Mouse (Mus musculus) liver, embryonic 14.5 days (tissue): ENCODE data around the gene Cux1. TPM values are rescaled to one million over a fixed set of nuclear protein-coding genes. Genes with fewer than 3 reads are reported as not detected.

Source experiments
- ATAC-seq: fragments of 200-750 bp; cut with Nextera tagmentation; 2 replicates; pipeline ENCODE4 v1.8.0; 2017; ENCODE audit warnings: moderate number of reproducible peaks, mild to moderate bottlenecking, moderate library complexity; ENCODE audit not compliant: insufficient read depth
- DNase-seq, 3 experiments: peaks; one replicate each; pipeline ENCODE4 v3.0.0-alpha.2; 2012 to 2013; ENCODE audit warnings: low read depth in 3 of 3, low spot score in 3 of 3
- H3K27ac ChIP-seq: fragments of 300-500 bp; sonication (generic); 2 replicates; pipeline ENCODE4 v1.5.1; 2014; ENCODE audit warnings: moderate library complexity, mild to moderate bottlenecking, control low read depth, inconsistent platforms
- H3K27me3 ChIP-seq: fragments of 300-500 bp; sonication (generic); 2 replicates; pipeline ENCODE4 v1.6.1; 2014; ENCODE audit warnings: mild to moderate bottlenecking, low read length, moderate library complexity; ENCODE audit not compliant: control insufficient read depth, insufficient read depth
- H3K36me3 ChIP-seq: fragments of 300-500 bp; sonication (generic); replicated peaks from 2 replicates; pipeline ENCODE4 v1.6.1; 2014; ENCODE audit warnings: low read depth; ENCODE audit not compliant: control insufficient read depth, insufficient read depth
- H3K4me1 ChIP-seq, 2 experiments: fragments of 200-500 bp in 1 of 2; fragments of 300-500 bp in 1 of 2; sonication (generic) in 1 of 2; replicated peaks; 2 replicates each; pipeline ENCODE4 v1.6.1; 2012 to 2014; ENCODE audit warnings: antibody characterized with exemption in 1 of 2, inconsistent platforms in 1 of 2, low read length in 1 of 2; ENCODE audit not compliant: control insufficient read depth in 2 of 2, insufficient read depth in 2 of 2
- H3K4me2 ChIP-seq: fragments of 300-500 bp; sonication (generic); 2 replicates; pipeline ENCODE4 v1.6.1; 2014; ENCODE audit warnings: low read depth, mild to moderate bottlenecking, control low read depth, moderate library complexity
- H3K4me3 ChIP-seq, 2 experiments: fragments of 200-500 bp in 1 of 2; fragments of 300-500 bp in 1 of 2; sonication (generic) in 1 of 2; 2 replicates each; pipeline ENCODE4 v1.5.1; 2012 to 2014; ENCODE audit warnings: low read depth in 2 of 2, low read length in 2 of 2, mild to moderate bottlenecking in 2 of 2, control low read depth in 1 of 2, inconsistent platforms in 1 of 2, moderate library complexity in 1 of 2; ENCODE audit not compliant: insufficient read depth in 1 of 2
- H3K9ac ChIP-seq: fragments of 300-500 bp; sonication (generic); replicated peaks from 2 replicates; pipeline ENCODE4 v1.6.1; 2014; ENCODE audit warnings: mild to moderate bottlenecking, control low read depth, moderate library complexity
- H3K9me3 ChIP-seq: fragments of 300-500 bp; sonication (generic); 2 replicates; pipeline ENCODE4 v1.6.1; 2016; ENCODE audit warnings: low read length, mixed read lengths; ENCODE audit not compliant: control insufficient read depth
- CTCF ChIP-seq: IDR thresholded peaks from 2 replicates; pipeline ENCODE4 v1.5.1; 2016; ENCODE audit warnings: antibody characterized with exemption, low read depth, control low read depth
- EP300 ChIP-seq: IDR thresholded peaks from 2 replicates; pipeline ENCODE4 v1.6.1; 2016; ENCODE audit warnings: antibody characterized with exemption, low read depth
- WGBS: fragments of 180-500 bp; shearing (Covaris S2); extraction: QIAGEN DNeasy Blood & Tissue Kit; methylation state at CpG from one replicate; pipeline ENCODE4 v1.1.7; 2014; ENCODE audit not compliant: insufficient replicate concordance; 5-methylcytosine and 5-hydroxymethylcytosine counted together
- polyA plus RNA-seq, 2 experiments: library from polyadenylated mRNA; depleted of rRNA in 1 of 2; stranded (reverse) in 1 of 2; unstranded in 1 of 2; fragments of >200 nt; fragmentation: Nextera tagmentation in 1 of 2; extraction: Ambion mirVana in 1 of 2; gene quantifications; 2 replicates each; pipeline versions ENCODE4 v1.2.1 to v1.2.3; 2012 to 2014

The Cux1 gene
- polyA plus RNA-seq, 2 experiments = 9.0 to 12.4 TPM

DNA sequence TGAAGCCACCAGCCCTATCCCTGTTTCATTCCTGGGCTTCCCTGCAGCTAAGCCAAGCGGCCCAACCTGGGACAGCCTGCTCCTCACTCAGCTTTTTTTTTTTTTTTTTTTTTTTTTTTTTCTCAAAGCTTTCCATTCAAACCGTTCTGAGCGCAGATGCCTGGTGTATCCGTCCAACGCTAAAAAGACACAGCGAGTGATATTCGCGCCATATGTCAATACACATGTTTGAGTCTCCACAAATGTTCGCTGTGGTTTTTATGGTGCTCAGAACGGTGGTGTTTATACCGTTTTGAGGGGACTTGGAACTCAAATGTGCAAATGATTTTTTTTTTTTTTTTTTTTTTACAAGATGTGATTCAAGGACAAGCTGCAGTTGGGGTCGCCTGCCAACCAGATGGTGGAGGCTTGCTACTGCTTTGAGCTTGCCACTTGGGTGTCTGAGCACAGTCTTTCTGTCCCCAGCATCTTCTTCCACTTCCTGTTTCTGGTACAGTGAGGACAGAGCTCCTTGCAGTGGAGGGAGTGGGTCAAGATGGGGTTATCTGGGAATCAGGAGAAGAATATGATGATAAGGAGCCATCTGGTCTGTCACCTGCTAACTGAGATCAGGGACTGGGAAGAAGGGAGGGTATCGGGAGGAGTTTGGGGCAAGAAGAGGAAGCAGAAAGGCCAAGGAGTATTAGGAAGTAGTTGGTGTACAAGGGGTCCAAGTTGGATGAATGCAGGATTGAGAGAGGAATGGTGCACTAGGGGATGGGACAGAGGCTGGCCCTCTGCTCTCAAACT lies 36.1 kb upstream of the Cux1 start:
- Histone ChIP-seq H3K4me2 (no peak overlapping the region), H3K9ac (no peak overlapping the region), H3K4me3 (no peak overlapping the region), H3K36me3 (no peaks in the 10 kb centered on the region), H3K4me1 (no peaks in the 10 kb centered on the region), H3K27ac (no peak overlapping the region), H3K27me3 (no peaks in the 10 kb centered on the region), H3K9me3 (no peaks in the 10 kb centered on the region)
- ATAC-seq (no peak), DNase-seq (no peak)
- TF ChIP-seq CTCF (no peak), EP300 (no peak)
- 73% methylated on average over 13 of the region's 13 CpGs for WGBS

DNA sequence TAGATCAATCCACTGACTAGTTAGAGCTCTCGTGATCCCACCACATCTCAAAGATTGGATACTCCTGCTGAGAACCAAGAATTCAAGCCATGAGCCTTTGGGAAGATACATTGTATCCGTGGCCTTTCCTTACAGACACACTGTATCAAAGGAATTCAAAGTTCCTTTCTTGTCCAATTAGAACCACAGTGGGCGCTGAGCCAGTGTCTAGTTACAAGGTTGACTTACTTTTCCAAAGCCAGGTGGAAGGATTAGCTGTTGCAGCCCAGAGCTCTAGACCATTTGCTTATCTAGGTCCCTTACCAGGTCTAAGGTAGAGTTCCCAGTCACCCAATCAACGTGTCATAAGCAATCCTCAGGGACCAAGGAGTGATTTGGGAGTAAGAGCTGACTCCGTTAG lies 33.2 kb upstream of the Cux1 start:
- Histone ChIP-seq H3K9ac (no peak overlapping the region), H3K36me3 (no peaks in the 10 kb centered on the region), H3K4me1 (no peaks in the 10 kb centered on the region), H3K27me3 (no peaks in the 10 kb centered on the region), H3K9me3 (no peaks in the 10 kb centered on the region), H3K4me2 (no peak overlapping the region), H3K4me3 (no peak overlapping the region), H3K27ac (no peak overlapping the region)
- no peak for TF ChIP-seq EP300
- TF ChIP-seq CTCF = no peak
- DNase-seq = no peak
- ATAC-seq = no peak
- WGBS = 54% methylated on average over 5 of the region's 5 CpGs

DNA sequence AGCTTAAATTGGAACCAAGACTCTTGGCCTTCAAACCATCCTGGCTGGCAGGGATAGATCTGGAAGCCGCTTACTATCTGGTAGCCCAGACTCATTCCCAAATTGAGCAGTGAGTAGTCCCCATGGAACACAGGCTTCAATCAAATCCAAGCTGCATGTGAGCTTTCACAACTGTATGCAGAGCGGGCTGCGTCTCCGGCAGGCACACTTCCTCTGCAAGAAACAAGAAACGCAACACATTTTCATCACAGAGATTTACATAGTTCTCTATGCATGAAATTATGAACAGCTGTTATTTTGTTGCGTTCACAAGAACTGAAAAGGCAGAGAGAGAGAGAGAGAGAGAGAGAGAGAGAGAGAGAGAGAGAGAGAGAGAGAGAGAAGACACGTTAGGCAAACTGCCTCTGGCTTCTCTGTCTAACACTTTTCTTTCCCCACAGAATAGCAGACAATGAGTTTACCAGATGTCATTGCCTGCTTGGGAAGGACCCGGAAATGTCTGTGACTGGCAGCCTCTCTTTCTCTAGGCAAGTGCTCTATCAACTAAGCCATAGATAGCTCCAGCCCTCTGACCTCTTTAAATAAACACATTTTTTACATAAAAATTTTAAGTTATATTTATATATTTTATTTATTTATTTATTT lies 27.7 kb upstream of the Cux1 start:
- H3K9me3 ChIP-seq = no peaks in the 10 kb centered on the region
- TF ChIP-seq CTCF (no peak), EP300 (no peak)
- no peak for ATAC-seq
- no peak overlapping the region for H3K4me3 ChIP-seq
- no peak overlapping the region for H3K27ac ChIP-seq
- no peak overlapping the region for H3K9ac ChIP-seq
- no peaks in the 10 kb centered on the region for H3K36me3 ChIP-seq
- DNase-seq = no peak
- H3K4me1 ChIP-seq = no peaks in the 10 kb centered on the region
- H3K4me2 ChIP-seq = no peak overlapping the region
- H3K27me3 ChIP-seq = no peaks in the 10 kb centered on the region
- WGBS = 65% methylated on average over 8 of the region's 8 CpGs

DNA sequence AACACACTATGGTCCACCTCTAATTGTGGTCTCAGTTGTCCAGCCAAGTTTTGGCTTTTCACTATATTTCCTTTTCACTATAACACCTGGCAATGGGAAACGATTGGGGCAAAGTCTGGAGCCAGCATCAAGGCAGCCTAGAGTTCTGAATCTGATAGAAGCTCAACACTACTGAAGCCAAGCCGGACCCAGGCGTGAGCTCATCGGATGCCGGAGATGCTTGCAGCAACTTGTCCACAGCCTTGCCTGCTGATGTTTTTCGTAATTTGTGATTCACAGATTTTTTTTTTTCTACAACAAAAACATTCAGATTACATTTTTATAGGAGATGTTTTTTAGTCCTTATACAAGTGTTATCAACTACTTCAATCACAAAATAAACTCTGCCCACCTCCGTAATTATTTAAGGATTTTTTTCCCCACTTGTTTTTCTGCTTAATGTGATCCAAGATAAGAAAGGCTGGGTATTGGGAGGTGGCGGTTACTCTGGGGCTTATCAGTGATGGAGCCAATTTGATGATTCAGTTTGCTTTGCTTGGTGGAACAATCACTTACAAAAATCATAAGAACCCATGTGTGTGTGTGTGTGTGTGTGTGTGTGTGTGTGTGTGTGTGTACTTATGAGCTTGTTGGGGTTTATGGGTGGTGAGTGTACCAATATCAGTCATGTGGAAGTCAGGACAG lies 24.7 kb upstream of the Cux1 start:
- no peak overlapping the region for H3K4me2 ChIP-seq
- H3K4me3 ChIP-seq = no peak overlapping the region
- ATAC-seq = no peak
- H3K9ac ChIP-seq = no peak overlapping the region
- H3K36me3 ChIP-seq = no peaks in the 10 kb centered on the region
- H3K27ac ChIP-seq = no peak overlapping the region
- no peaks in the 10 kb centered on the region for H3K27me3 ChIP-seq
- WGBS = 61% methylated on average over 8 of the region's 8 CpGs
- TF ChIP-seq CTCF (no peak), EP300 (no peak)
- H3K9me3 ChIP-seq = no peaks in the 10 kb centered on the region
- DNase-seq = no peak
- no peaks in the 10 kb centered on the region for H3K4me1 ChIP-seq

DNA sequence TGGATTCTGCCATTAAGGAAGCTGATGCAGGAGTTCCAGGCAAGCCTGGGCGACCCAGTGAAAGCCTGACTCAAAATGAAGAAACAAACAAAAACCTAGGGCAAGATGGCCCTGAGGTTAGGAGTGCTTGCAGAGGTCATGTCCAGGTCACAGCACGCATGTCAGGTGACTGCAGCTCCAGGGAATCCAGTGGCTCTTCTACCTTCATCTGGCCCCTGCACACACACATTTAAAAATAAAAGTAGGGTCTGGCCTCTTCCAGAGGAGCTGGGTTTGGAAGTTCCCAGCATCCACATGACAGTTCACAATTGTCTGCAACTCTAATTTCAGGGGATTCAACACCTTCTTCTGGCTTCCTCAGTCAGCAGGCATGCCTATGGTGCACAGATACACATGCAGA lies 21.7 kb upstream of the Cux1 start:
- H3K4me3 ChIP-seq = no peak overlapping the region
- no peak overlapping the region for H3K27ac ChIP-seq
- H3K27me3 ChIP-seq = no peaks in the 10 kb centered on the region
- DNase-seq (no peak), ATAC-seq (no peak)
- no peaks in the 10 kb centered on the region for H3K9me3 ChIP-seq
- WGBS = 54% methylated on average over 2 of the region's 2 CpGs
- TF ChIP-seq EP300 = no peak
- no peak for TF ChIP-seq CTCF
- no peak overlapping the region for H3K9ac ChIP-seq
- no peaks in the 10 kb centered on the region for H3K4me1 ChIP-seq
- H3K36me3 ChIP-seq = no peaks in the 10 kb centered on the region
- no peak overlapping the region for H3K4me2 ChIP-seq
